Mouse (Mus musculus): ENCODE results near the gene Krtap10-10. TPM values are rescaled to one million over a fixed set of nuclear protein-coding genes. Genes with fewer than 3 reads are reported as not detected.

The Krtap10-10 gene
- polyA plus RNA-seq, 1 experiment, result not detected

GRCm38 (mm10) chr10:77798921-77799508 lies 36.7 kb upstream of the Krtap10-10 start, which contains the start of gene Gm19668:
Gm19668 (minus strand) TSS chr10:77799133.
- no peak within 1 kb of the TSS for H3K4me2 ChIP-seq (ENCODE audit: low read depth)
- H3K4me3 ChIP-seq, result no peak within 1 kb of the TSS
- H3ac ChIP-seq (ENCODE audit: control insufficient read depth, insufficient read length), result no peak within 1 kb of the TSS
- H3K36me3 ChIP-seq (ENCODE audit: control insufficient read depth, insufficient read depth), result no peaks in the 10 kb centered on the region
- no peak for TF ChIP-seq TCF3 (IDR thresholded peaks at IDR 0.05; ENCODE audit: insufficient read length, low read depth)
- TF ChIP-seq MYOD1 (IDR thresholded peaks at IDR 0.05; ENCODE audit: control insufficient read depth in 1 of 3, insufficient read length in 2 of 3, low read depth in 2 of 3), result peak in 1 of 3 experiments; percentile 38
- no peak for TF ChIP-seq POLR2AphosphoS2 (IDR thresholded peaks at IDR 0.05; ENCODE audit: insufficient read length, low read depth)
- no peaks in the 10 kb centered on the region for H3K79me2 ChIP-seq (ENCODE audit: control insufficient read depth, insufficient read depth)
- peaks cover 14% of the 10 kb centered on the region for H3K27me3 ChIP-seq (ENCODE audit: control insufficient read depth, insufficient read depth, insufficient read length)

- Histone ChIP-seq H3K36me3 (ENCODE audit: control insufficient read depth, insufficient read depth) (no peaks in the 10 kb centered on the region), H3K27me3 (ENCODE audit: control insufficient read depth, insufficient read depth, insufficient read length) (no peaks in the 10 kb centered on the region), H3K4me3 (no peak overlapping the region), H3K4me2 (ENCODE audit: low read depth) (no peak overlapping the region), H3K79me2 (ENCODE audit: control insufficient read depth, insufficient read depth) (no peaks in the 10 kb centered on the region), H3ac (ENCODE audit: control insufficient read depth, insufficient read length) (no peak overlapping the region)
- TF ChIP-seq CEBPB (IDR thresholded peaks at IDR 0.05; ENCODE audit: insufficient read depth, poor library complexity, severe bottlenecking), result no peak
- TF ChIP-seq POLR2AphosphoS2 (IDR thresholded peaks at IDR 0.05; ENCODE audit: insufficient read length, low read depth), result no peak
- TF ChIP-seq SRF (IDR thresholded peaks at IDR 0.05; ENCODE audit: control insufficient read depth, insufficient read length, low read depth), result no peak
Measured at GRCm38 (mm10) chr10:77804095-77804494, 31.7 kb upstream of the Krtap10-10 start.

GRCm38 (mm10) chr10:77811743-77812142 lies 24.0 kb upstream of the Krtap10-10 start, which contains the start of gene Gm9507:
Gm9507 (minus strand) TSS chr10:77811843.
- TF ChIP-seq USF1 (IDR thresholded peaks at IDR 0.05; ENCODE audit: low read depth) (no peak), TCF3 (IDR thresholded peaks at IDR 0.05; ENCODE audit: insufficient read length, low read depth) (no peak), SRF (IDR thresholded peaks at IDR 0.05; ENCODE audit: control insufficient read depth, insufficient read length, low read depth) (no peak), MYOG (IDR thresholded peaks at IDR 0.05; ENCODE audit: control insufficient read depth in 1 of 3, insufficient read depth in 1 of 3, insufficient read length in 2 of 3, low read depth in 2 of 3) (no peak)
- H3ac ChIP-seq (ENCODE audit: control insufficient read depth, insufficient read length), result no peak within 1 kb of the TSS
- H3K79me2 ChIP-seq (ENCODE audit: control insufficient read depth, insufficient read depth), result no peaks in the 10 kb centered on the region
- no peak within 1 kb of the TSS for H3K4me3 ChIP-seq
- H3K27me3 ChIP-seq (ENCODE audit: control insufficient read depth, insufficient read depth, insufficient read length), result no peaks in the 10 kb centered on the region
- H3K4me2 ChIP-seq (ENCODE audit: low read depth), result no peak within 1 kb of the TSS
- H3K36me3 ChIP-seq (ENCODE audit: control insufficient read depth, insufficient read depth), result no peaks in the 10 kb centered on the region

- Histone ChIP-seq H3ac (ENCODE audit: control insufficient read depth, insufficient read length) (no peak within 1 kb of the TSS), H3K36me3 (ENCODE audit: control insufficient read depth, insufficient read depth) (no peaks in the 10 kb centered on the region), H3K79me2 (ENCODE audit: control insufficient read depth, insufficient read depth) (no peaks in the 10 kb centered on the region), H3K4me3 (no peak within 1 kb of the TSS), H3K4me2 (ENCODE audit: low read depth) (no peak within 1 kb of the TSS), H3K27me3 (ENCODE audit: control insufficient read depth, insufficient read depth, insufficient read length) (peaks cover 8% of the 10 kb centered on the region)
- TF ChIP-seq POLR2A (IDR thresholded peaks at IDR 0.05; ENCODE audit: insufficient read length, low read depth) (no peak), CEBPB (IDR thresholded peaks at IDR 0.05; ENCODE audit: insufficient read depth, poor library complexity, severe bottlenecking) (no peak), USF1 (IDR thresholded peaks at IDR 0.05; ENCODE audit: low read depth) (no peak), E2F4 (IDR thresholded peaks at IDR 0.05; ENCODE audit: insufficient read depth) (no peak), MYOG (IDR thresholded peaks at IDR 0.05; ENCODE audit: control insufficient read depth in 1 of 3, insufficient read depth in 1 of 3, insufficient read length in 2 of 3, low read depth in 2 of 3) (no peak), TCF3 (IDR thresholded peaks at IDR 0.05; ENCODE audit: insufficient read length, low read depth) (no peak), MAX (IDR thresholded peaks at IDR 0.05; ENCODE audit: low read depth) (no peak), POLR2AphosphoS2 (IDR thresholded peaks at IDR 0.05; ENCODE audit: insufficient read length, low read depth) (no peak), SRF (IDR thresholded peaks at IDR 0.05; ENCODE audit: control insufficient read depth, insufficient read length, low read depth) (no peak), MYOD1 (IDR thresholded peaks at IDR 0.05; ENCODE audit: control insufficient read depth in 1 of 3, insufficient read length in 2 of 3, low read depth in 2 of 3) (no peak), REST (IDR thresholded peaks at IDR 0.05; ENCODE audit: insufficient read depth, insufficient read length) (no peak), TCF12 (IDR thresholded peaks at IDR 0.05; ENCODE audit: insufficient read depth, poor library complexity, severe bottlenecking) (no peak)
Measured at GRCm38 (mm10) chr10:77814382-77814781, 21.4 kb upstream of the Krtap10-10 start, which contains the start of gene Gm2696. Gm2696 (plus strand) TSS chr10:77814682.

- no peak overlapping the region for H3K4me3 ChIP-seq
- no peak overlapping the region for H3K4me2 ChIP-seq (ENCODE audit: low read depth)
- no peaks in the 10 kb centered on the region for H3K79me2 ChIP-seq (ENCODE audit: control insufficient read depth, insufficient read depth)
- TF ChIP-seq REST (IDR thresholded peaks at IDR 0.05; ENCODE audit: insufficient read depth, insufficient read length) (no peak), CEBPB (IDR thresholded peaks at IDR 0.05; ENCODE audit: insufficient read depth, poor library complexity, severe bottlenecking) (no peak), POLR2A (IDR thresholded peaks at IDR 0.05; ENCODE audit: insufficient read length, low read depth) (no peak), USF1 (IDR thresholded peaks at IDR 0.05; ENCODE audit: low read depth) (no peak), SRF (IDR thresholded peaks at IDR 0.05; ENCODE audit: control insufficient read depth, insufficient read length, low read depth) (no peak), POLR2AphosphoS2 (IDR thresholded peaks at IDR 0.05; ENCODE audit: insufficient read length, low read depth) (no peak), MAX (IDR thresholded peaks at IDR 0.05; ENCODE audit: low read depth) (no peak), E2F4 (IDR thresholded peaks at IDR 0.05; ENCODE audit: insufficient read depth) (no peak), TCF12 (IDR thresholded peaks at IDR 0.05; ENCODE audit: insufficient read depth, poor library complexity, severe bottlenecking) (no peak), MYOG (IDR thresholded peaks at IDR 0.05; ENCODE audit: control insufficient read depth in 1 of 3, insufficient read depth in 1 of 3, insufficient read length in 2 of 3, low read depth in 2 of 3) (no peak), MYOD1 (IDR thresholded peaks at IDR 0.05; ENCODE audit: control insufficient read depth in 1 of 3, insufficient read length in 2 of 3, low read depth in 2 of 3) (no peak), TCF3 (IDR thresholded peaks at IDR 0.05; ENCODE audit: insufficient read length, low read depth) (no peak)
- peaks cover 8% of the 10 kb centered on the region for H3K27me3 ChIP-seq (ENCODE audit: control insufficient read depth, insufficient read depth, insufficient read length)
- H3ac ChIP-seq (ENCODE audit: control insufficient read depth, insufficient read length), result no peak overlapping the region
- H3K36me3 ChIP-seq (ENCODE audit: control insufficient read depth, insufficient read depth), result no peaks in the 10 kb centered on the region
Measured at GRCm38 (mm10) chr10:77815514-77815913, 20.2 kb upstream of the Krtap10-10 start.

Data from myocyte (in vitro differentiated cells).